Mouse (Mus musculus): Measurements from ENCODE around the gene Plxna1. TPM values are rescaled to one million over a fixed set of nuclear protein-coding genes. Genes with fewer than 3 reads are reported as not detected.

Plxna1 gene
- total and polyA plus RNA-seq, 2 experiments from 2014 or later = 30.6 to 135 TPM

DNA sequence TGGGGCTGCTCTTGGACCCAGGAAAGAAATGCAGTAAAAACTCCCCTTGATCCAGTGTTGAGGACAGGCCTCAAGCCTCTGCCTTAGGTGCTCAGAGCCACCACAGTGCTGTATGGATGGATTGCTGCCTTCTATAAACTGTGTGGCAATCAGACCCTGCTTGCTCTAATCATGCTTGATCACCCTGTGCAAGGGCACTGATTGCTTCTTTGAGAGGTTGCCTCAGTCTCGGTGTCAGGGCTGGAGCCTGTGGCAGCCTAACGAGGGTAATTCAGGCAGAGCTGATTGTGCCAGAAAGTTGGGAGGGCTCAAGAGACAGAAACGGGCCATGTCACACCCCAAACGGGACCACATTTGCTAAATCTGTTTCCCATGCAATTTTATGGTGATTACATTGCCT, 47.2 kb downstream of the Plxna1 start:
- no peak for DNase-seq (ENCODE audit: low spot score)
- no peak for ATAC-seq
- no peak overlapping the region; the same call in 1 of the 2 replicates for H3K27ac ChIP-seq
- WGBS = 59% methylated on average over 4 of the region's 4 CpGs
- H3K4me2 ChIP-seq (ENCODE audit: low read depth, low read length) = no peak overlapping the region
- H3K9ac ChIP-seq (replicated peaks; ENCODE audit: low read length) = no peak overlapping the region
- H3K27me3 ChIP-seq (ENCODE audit: insufficient read depth, low read length) = no peaks in the 10 kb centered on the region
- H3K9me3 ChIP-seq (ENCODE audit: low read length) = no peaks in the 10 kb centered on the region
- no peak for TF ChIP-seq CTCF (IDR thresholded peaks at IDR 0.05; ENCODE audit: low read depth)
- no peaks in the 10 kb centered on the region; the same call in 1 of the 2 replicates for H3K4me1 ChIP-seq (ENCODE audit: insufficient read depth, low read length)
- no peak overlapping the region for H3K4me3 ChIP-seq (ENCODE audit: low read length)
- H3K36me3 ChIP-seq (ENCODE audit: insufficient read depth, low read length) = peaks cover 24% of the 10 kb centered on the region

DNA sequence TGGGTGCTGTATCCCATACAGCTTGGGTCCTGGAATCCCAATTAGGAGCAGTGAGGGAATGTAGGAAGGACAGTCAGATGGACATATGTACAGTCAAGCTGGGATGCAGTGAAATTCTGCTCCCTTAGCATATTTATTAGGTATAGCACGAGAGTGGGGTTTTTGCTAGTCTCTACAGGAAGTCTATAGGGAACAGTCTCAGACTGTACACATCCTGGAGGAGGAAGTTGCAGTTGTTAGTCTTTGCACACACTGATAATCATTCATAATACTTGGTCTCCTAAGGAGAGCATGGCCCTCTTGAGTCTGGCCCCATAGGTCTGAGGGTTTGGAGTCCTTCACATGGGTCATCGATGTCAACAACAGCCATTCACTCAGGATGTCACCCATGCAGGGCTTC, 50.9 kb downstream of the Plxna1 start:
- H3K27ac ChIP-seq = no peak overlapping the region
- DNase-seq (ENCODE audit: low spot score) (no peak), ATAC-seq (no peak)
- H3K4me1 ChIP-seq (ENCODE audit: insufficient read depth, low read length) = no peaks in the 10 kb centered on the region; the same call in 1 of the 2 replicates
- H3K4me2 ChIP-seq (ENCODE audit: low read depth, low read length) = no peak overlapping the region
- H3K27me3 ChIP-seq (ENCODE audit: insufficient read depth, low read length) = no peaks in the 10 kb centered on the region
- no peak overlapping the region for H3K4me3 ChIP-seq (ENCODE audit: low read length)
- no peaks in the 10 kb centered on the region for H3K36me3 ChIP-seq (ENCODE audit: insufficient read depth, low read length)
- H3K9ac ChIP-seq (replicated peaks; ENCODE audit: low read length) = no peak overlapping the region
- WGBS = 77% methylated on average over 2 of the region's 2 CpGs
- H3K9me3 ChIP-seq (ENCODE audit: low read length) = 0 out of 2 replicates have a peak, but pooled peaks cover 3% of the 10 kb centered on the region
- TF ChIP-seq CTCF (IDR thresholded peaks at IDR 0.05; ENCODE audit: low read depth) = no peak

DNA sequence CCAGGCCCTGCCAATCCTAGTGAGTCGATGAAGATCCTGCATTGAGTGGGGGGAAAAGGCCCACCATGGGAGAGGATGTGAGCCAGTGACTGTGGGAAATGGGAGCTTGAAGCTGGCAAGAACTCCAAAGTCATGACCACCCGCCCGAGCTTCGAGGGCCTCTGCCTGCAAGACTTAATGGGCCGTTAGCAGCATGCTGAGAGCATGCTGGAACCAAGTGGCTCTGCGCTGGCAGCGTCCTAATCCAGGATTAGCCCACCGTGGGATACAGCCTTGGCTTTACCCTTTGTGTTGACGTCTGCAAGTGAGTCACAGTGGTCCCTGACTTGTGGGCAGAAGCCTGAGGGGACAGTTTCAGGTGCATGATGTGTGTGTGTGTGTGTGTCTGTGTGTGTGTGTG, 52.2 kb downstream of the Plxna1 start:
- Histone ChIP-seq H3K27me3 (ENCODE audit: insufficient read depth, low read length) (no peaks in the 10 kb centered on the region), H3K9ac (replicated peaks; ENCODE audit: low read length) (no peak overlapping the region), H3K9me3 (ENCODE audit: low read length) (0 out of 2 replicates have a peak, but pooled peaks cover 4% of the 10 kb centered on the region), H3K4me3 (ENCODE audit: low read length) (no peak overlapping the region), H3K27ac (no peak overlapping the region), H3K4me1 (ENCODE audit: insufficient read depth, low read length) (no peaks in the 10 kb centered on the region; the same call in 1 of the 2 replicates), H3K4me2 (ENCODE audit: low read depth, low read length) (no peak overlapping the region), H3K36me3 (ENCODE audit: insufficient read depth, low read length) (no peaks in the 10 kb centered on the region)
- TF ChIP-seq CTCF (IDR thresholded peaks at IDR 0.05; ENCODE audit: low read depth) = no peak
- no peak for ATAC-seq
- WGBS = 32% methylated on average over 9 of the region's 9 CpGs
- DNase-seq (ENCODE audit: low spot score) = peak; percentile 61

DNA sequence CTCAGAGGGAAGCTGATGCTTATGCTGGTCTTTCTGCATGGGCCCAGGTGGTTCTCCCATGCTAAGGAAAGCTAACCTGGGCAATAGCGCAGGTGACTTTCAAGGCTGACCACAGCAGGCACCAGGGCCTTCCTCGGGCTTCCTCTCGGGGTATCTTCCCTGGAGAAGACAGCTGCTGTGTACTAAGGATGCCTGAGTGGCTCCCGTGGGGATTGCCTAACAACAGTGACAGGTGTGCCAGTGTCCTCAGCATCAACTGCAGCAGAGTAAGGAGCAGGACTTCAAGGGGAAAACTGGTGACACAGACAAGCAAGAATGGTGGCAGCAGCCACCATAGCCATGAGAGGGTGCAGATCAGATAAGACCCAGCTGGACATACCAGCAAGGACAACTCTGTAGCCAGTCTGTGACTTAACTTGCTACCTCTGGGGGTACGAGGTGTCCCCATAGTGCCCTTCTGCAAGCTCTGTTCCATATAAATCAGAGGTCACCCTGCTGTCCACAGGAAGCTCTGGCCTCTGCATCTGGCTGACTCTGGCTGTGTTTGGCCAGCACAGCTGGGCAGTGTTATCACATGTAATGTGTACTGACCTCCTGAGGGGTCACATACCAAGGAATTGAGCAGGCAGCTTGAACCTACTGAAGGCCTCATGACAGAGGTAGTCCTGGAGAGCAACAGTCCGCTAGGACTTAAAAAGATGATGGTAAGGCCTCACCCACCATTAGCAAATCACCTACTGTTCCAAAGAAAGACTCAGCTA, 54.0 kb downstream of the Plxna1 start:
- DNase-seq (ENCODE audit: low spot score) (no peak), ATAC-seq (no peak)
- no peak overlapping the region for H3K27ac ChIP-seq
- 0 out of 2 replicates have a peak, but pooled peaks cover 4% of the 10 kb centered on the region for H3K9me3 ChIP-seq (ENCODE audit: low read length)
- H3K27me3 ChIP-seq (ENCODE audit: insufficient read depth, low read length) = no peaks in the 10 kb centered on the region
- no peak overlapping the region for H3K4me2 ChIP-seq (ENCODE audit: low read depth, low read length)
- WGBS = 79% methylated on average over 6 of the region's 6 CpGs
- H3K4me3 ChIP-seq (ENCODE audit: low read length) = no peak overlapping the region
- peaks cover 8% of the 10 kb centered on the region for H3K4me1 ChIP-seq (ENCODE audit: insufficient read depth, low read length)
- no peak overlapping the region for H3K9ac ChIP-seq (replicated peaks; ENCODE audit: low read length)
- TF ChIP-seq CTCF (IDR thresholded peaks at IDR 0.05; ENCODE audit: low read depth) = no peak
- H3K36me3 ChIP-seq (ENCODE audit: insufficient read depth, low read length) = no peaks in the 10 kb centered on the region

DNA sequence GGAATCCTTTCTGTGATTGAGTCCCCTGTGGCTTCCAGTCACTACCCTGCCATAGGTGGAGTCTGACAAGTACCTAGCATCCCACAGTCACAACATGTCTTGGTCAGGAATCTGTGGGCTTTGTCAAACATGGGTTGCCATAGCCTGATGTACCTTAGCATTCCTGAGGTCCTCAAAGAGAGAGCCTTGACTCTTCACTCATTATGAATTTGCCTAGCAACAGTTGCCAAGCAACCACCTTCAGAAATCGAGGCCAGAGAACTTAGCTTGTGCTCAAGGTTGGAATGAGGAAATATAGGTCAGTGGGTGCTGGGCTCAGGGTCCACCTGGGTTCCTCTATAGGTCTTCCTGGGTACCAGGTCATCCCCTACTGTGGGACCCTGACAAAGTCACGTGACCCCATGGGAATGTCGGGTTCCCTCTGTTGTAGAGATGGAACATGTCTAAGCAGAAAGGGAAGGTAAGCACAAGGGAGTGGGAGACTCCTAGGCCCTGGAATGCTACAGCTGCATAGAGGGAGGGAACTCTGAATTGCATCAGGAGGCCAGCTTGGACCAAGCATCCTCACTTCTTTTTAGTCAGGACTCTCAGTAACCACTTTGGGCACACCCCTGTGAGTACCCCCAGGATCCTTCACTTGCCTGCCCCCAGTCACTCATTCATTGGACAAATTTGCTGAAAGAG, 57.9 kb downstream of the Plxna1 start:
- no peak overlapping the region for H3K9ac ChIP-seq (replicated peaks; ENCODE audit: low read length)
- DNase-seq (ENCODE audit: low spot score) (peak; percentile 69), ATAC-seq (peak; percentile 55)
- H3K9me3 ChIP-seq (ENCODE audit: low read length) = 0 out of 2 replicates have a peak, but pooled peaks cover 4% of the 10 kb centered on the region
- H3K4me3 ChIP-seq (ENCODE audit: low read length) = no peak overlapping the region
- no peak overlapping the region for H3K4me2 ChIP-seq (ENCODE audit: low read depth, low read length)
- no peaks in the 10 kb centered on the region for H3K36me3 ChIP-seq (ENCODE audit: insufficient read depth, low read length)
- H3K27me3 ChIP-seq (ENCODE audit: insufficient read depth, low read length) = no peaks in the 10 kb centered on the region
- H3K4me1 ChIP-seq (ENCODE audit: insufficient read depth, low read length) = peaks cover 8% of the 10 kb centered on the region; the same call in 1 of the 2 replicates
- WGBS = 49% methylated on average over 3 of the region's 3 CpGs
- peak overlapping the region; percentile 42; the same call in 1 of the 2 replicates for H3K27ac ChIP-seq
- TF ChIP-seq CTCF (IDR thresholded peaks at IDR 0.05; ENCODE audit: low read depth) = no peak

DNA sequence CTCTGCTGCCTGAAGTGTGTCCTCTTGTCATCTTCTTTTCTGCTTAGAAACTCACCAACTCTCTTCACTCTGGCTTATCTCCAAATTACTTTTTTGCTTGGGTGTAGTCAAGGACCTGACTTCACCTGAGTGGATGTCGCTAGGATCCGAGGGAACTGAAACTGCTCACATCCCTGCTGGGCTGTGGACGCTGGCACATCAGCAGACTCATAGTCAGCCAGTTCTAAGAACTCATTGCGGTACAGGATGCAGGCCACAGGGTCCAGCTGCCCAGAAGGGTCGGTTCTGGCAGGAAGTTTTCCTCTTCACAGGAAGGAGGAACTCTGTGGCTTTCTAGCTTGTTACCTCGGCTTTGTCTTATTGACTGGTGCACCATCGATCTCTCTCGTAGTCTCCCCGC, 62.6 kb downstream of the Plxna1 start:
- WGBS = 69% methylated on average over 9 of the region's 9 CpGs
- Histone ChIP-seq H3K36me3 (ENCODE audit: insufficient read depth, low read length) (no peaks in the 10 kb centered on the region), H3K4me3 (ENCODE audit: low read length) (no peak overlapping the region), H3K27ac (no peak overlapping the region), H3K9ac (replicated peaks; ENCODE audit: low read length) (no peak overlapping the region), H3K4me1 (ENCODE audit: insufficient read depth, low read length) (peaks cover 8% of the 10 kb centered on the region; the same call in 1 of the 2 replicates), H3K9me3 (ENCODE audit: low read length) (no peaks in the 10 kb centered on the region), H3K4me2 (ENCODE audit: low read depth, low read length) (no peak overlapping the region), H3K27me3 (ENCODE audit: insufficient read depth, low read length) (no peaks in the 10 kb centered on the region)
- TF ChIP-seq CTCF (IDR thresholded peaks at IDR 0.05; ENCODE audit: low read depth) = no peak
- DNase-seq (ENCODE audit: low spot score) = no peak
- no peak for ATAC-seq
